In genomic region chr7:19664455-19664954, GRCm38 (mm10) we compare ENCODE assay signal across 9 mouse cellular contexts. TPM values are rescaled to one million over a fixed set of nuclear protein-coding genes. Genes with fewer than 3 reads are reported as not detected.
DNase-seq lines count a peak whose midpoint lies in the region; ATAC-seq and TF ChIP-seq lines count a peak whose summit lies in the region.
"Had no signal": no experiment of that assay in that cellular context is flagged by ENCODE, and none has a peak within 500 bp of the region (broad histone marks: within the 10 kb centered on the region; RNA-seq: fewer than 3 reads in every experiment).

No protein-coding gene starts in this region.

- H3K27me3 ChIP-seq in heart, embryonic 13.5 days (replicated peaks): no peaks in the 10 kb centered on the region
- H3K27me3 ChIP-seq in forebrain, embryonic 14.5 days (replicated peaks; ENCODE audit: control insufficient read depth, insufficient read depth, low read length): no peaks in the 10 kb centered on the region
- H3K27me3 ChIP-seq in liver, embryonic 15.5 days: no peaks in the 10 kb centered on the region

- peaks cover 39% of the 10 kb centered on the region for H3K4me1 ChIP-seq in heart, embryonic 13.5 days
- peaks cover 6 to 8% of the 10 kb centered on the region in 2 experiments; a peak in 3 of 4 replicates for H3K4me1 ChIP-seq in ES-E14 (ENCODE audit: control insufficient read depth in 2 of 2, insufficient read depth in 2 of 2, low read length in 2 of 2, poor library complexity in 1 of 2)
- peaks cover 12% of the 10 kb centered on the region for H3K4me1 ChIP-seq in forebrain, embryonic 14.5 days (ENCODE audit: control insufficient read depth, insufficient read depth, low read length)
- H3K4me1 ChIP-seq in liver, embryonic 15.5 days (replicated peaks): peaks cover 42% of the 10 kb centered on the region

- peak overlapping the region; percentile 100 for H3K4me3 ChIP-seq in heart, embryonic 13.5 days
- peak overlapping the region; percentile 86 to 97 for H3K4me3 ChIP-seq in ES-E14 (ENCODE audit: insufficient read depth in 1 of 2, low read depth in 1 of 2, low read length in 2 of 2, poor library complexity in 1 of 2, severe bottlenecking in 1 of 2)
- peak overlapping the region; percentile 100 for H3K4me3 ChIP-seq in forebrain, embryonic 14.5 days (ENCODE audit: low read depth, low read length)
- H3K4me3 ChIP-seq in liver, embryonic 15.5 days (replicated peaks): peak overlapping the region; percentile 83

- peaks cover 28% of the 10 kb centered on the region for H3K36me3 ChIP-seq in heart, embryonic 13.5 days
- H3K36me3 ChIP-seq in ES-E14 (ENCODE audit: control insufficient read depth, insufficient read depth, low read length, poor library complexity, severe bottlenecking): peaks cover 12% of the 10 kb centered on the region; the same call in 1 of the 2 replicates
- peaks cover 22% of the 10 kb centered on the region for H3K36me3 ChIP-seq in forebrain, embryonic 14.5 days (ENCODE audit: control insufficient read depth, insufficient read depth, low read length)
- peaks cover 20% of the 10 kb centered on the region for H3K36me3 ChIP-seq in liver, embryonic 15.5 days (replicated peaks)

- H3K9me3 ChIP-seq in heart, embryonic 13.5 days: no peaks in the 10 kb centered on the region
- no peaks in the 10 kb centered on the region for H3K9me3 ChIP-seq in ES-E14 (ENCODE audit: control insufficient read depth, insufficient read depth, low read depth, low read length)
- H3K9me3 ChIP-seq in forebrain, embryonic 14.5 days (replicated peaks; ENCODE audit: control insufficient read depth, low read length): no peaks in the 10 kb centered on the region
- H3K9me3 ChIP-seq in liver, embryonic 15.5 days (replicated peaks): no peaks in the 10 kb centered on the region

- H3K27ac ChIP-seq in heart, embryonic 13.5 days (replicated peaks): peak overlapping the region; percentile 94
- H3K27ac ChIP-seq in ES-E14 (ENCODE audit: insufficient read depth, low read depth, low read length, poor library complexity, severe bottlenecking): peak overlapping the region; percentile 48
- H3K27ac ChIP-seq in forebrain, embryonic 14.5 days (ENCODE audit: low read depth, low read length): peak overlapping the region; percentile 58; the same call in 1 of the 2 replicates
- peak overlapping the region; percentile 75 for H3K27ac ChIP-seq in liver, embryonic 15.5 days (replicated peaks)

- no peak for DNase-seq in heart, adult 11 months
- DNase-seq in ES-E14 (ENCODE audit: low read depth, low spot score): no peak
- DNase-seq in forebrain, embryonic 14.5 days (ENCODE audit: low spot score): no peak
- DNase-seq in Muller cell, postnatal 12 days (ENCODE audit: inconsistent ontology term): no peak
- no peak for DNase-seq in thymus, postnatal 0 days (ENCODE audit: low spot score)
- no peak for DNase-seq in right cerebral cortex, postnatal 36 days (ENCODE audit: low spot score in 2 of 2)

- WGBS in heart, embryonic 13.5 days: under 1% methylated on average over 37 of the region's 37 CpGs
- under 1% methylated on average over 37 of the region's 37 CpGs for WGBS in forebrain, embryonic 14.5 days
- under 1% methylated on average over 35 of the region's 37 CpGs for WGBS in liver, embryonic 15.5 days (ENCODE audit: insufficient replicate concordance)

- peak overlapping the region; percentile 99 for H3K9ac ChIP-seq in heart, embryonic 13.5 days
- H3K9ac ChIP-seq in ES-E14 (ENCODE audit: insufficient read depth, low read depth, low read length, poor library complexity, severe bottlenecking): peak overlapping the region; percentile 96
- H3K9ac ChIP-seq in forebrain, embryonic 14.5 days (ENCODE audit: low read length): peak overlapping the region; percentile 98
- H3K9ac ChIP-seq in liver, embryonic 15.5 days: peak overlapping the region; percentile 89

- peak overlapping the region; percentile 85 for H3K4me2 ChIP-seq in heart, embryonic 13.5 days
- peak overlapping the region; percentile 92 for H3K4me2 ChIP-seq in forebrain, embryonic 14.5 days (ENCODE audit: low read length)
- peak overlapping the region; percentile 83 for H3K4me2 ChIP-seq in liver, embryonic 15.5 days

- in situ Hi-C loops in ES-E14 (cut with MboI; ENCODE audit: low sequenced_read_pairs in 2 of 2, unreplicated experiment in 2 of 2): no loop called here

- peak; percentile 47 for ATAC-seq in heart, embryonic 13.5 days (ENCODE audit: extremely low read depth, insufficient number of reproducible peaks, low FRiP score, low TSS enrichment)
- peak; percentile 52; the same call in 1 of the 2 replicates for ATAC-seq in forebrain, embryonic 14.5 days
- ATAC-seq in liver, embryonic 15.5 days (ENCODE audit: insufficient read depth): peak; percentile 55

TF ChIP-seq in ES-E14, 5 proteins besides CTCF, POLR2A, EP300 and RAD21:
- TF ChIP-seq HCFC1 (IDR thresholded peaks at IDR 0.05; ENCODE audit: borderline replicate concordance, insufficient read depth, low read length) (no peak), ZNF384 (IDR thresholded peaks at IDR 0.05; ENCODE audit: low read depth, low read length) (no peak), ZC3H11A (IDR thresholded peaks at IDR 0.05; ENCODE audit: borderline replicate concordance, low read depth, low read length) (no peak), CHD2 (IDR thresholded peaks at IDR 0.05; ENCODE audit: low read depth, low read length) (no peak), MAFK (IDR thresholded peaks at IDR 0.05; ENCODE audit: insufficient read depth, low read depth, low read length) (no peak)

RNA-seq across cellular contexts. Expression of gene Clptm1, which starts 0.3 kb away (rescaled TPM):
- polyA plus RNA-seq in heart, embryonic 13.5 days (2015; fragmentation: Nextera tagmentation; extraction: Ambion mirVana): 74.5 and 74.6 TPM in 2 replicates
- 129 and 156 TPM in 2 replicates for total RNA-seq in ES-E14 (2012; rRNA removed)
- polyA plus RNA-seq in forebrain, embryonic 14.5 days (2014; fragmentation: Nextera tagmentation; extraction: Ambion mirVana): 86.4 and 94.9 TPM in 2 replicates
- 48.3 and 48.8 TPM in 2 replicates for polyA plus RNA-seq in liver, embryonic 15.5 days (2015; fragmentation: Nextera tagmentation; extraction: Ambion mirVana)
- 57.5 and 66.6 TPM in 2 replicates for polyA plus RNA-seq in thymus, postnatal 0 days (2015; fragmentation: Nextera tagmentation; extraction: Ambion mirVana)

RNA-seq across cellular contexts. Expression of gene Apoc2, which starts 13.2 kb away (rescaled TPM):
- polyA plus RNA-seq in heart, embryonic 13.5 days (2015; fragmentation: Nextera tagmentation; extraction: Ambion mirVana): 3.6 and 22.3 TPM in 2 replicates
- not detected in 2 replicates for total RNA-seq in ES-E14 (2012; rRNA removed)
- not detected in 2 replicates for polyA plus RNA-seq in forebrain, embryonic 14.5 days (2014; fragmentation: Nextera tagmentation; extraction: Ambion mirVana)
- 1,160 and 1,332 TPM in 2 replicates for polyA plus RNA-seq in liver, embryonic 15.5 days (2015; fragmentation: Nextera tagmentation; extraction: Ambion mirVana)
- 3.4 and 3.8 TPM in 2 replicates for polyA plus RNA-seq in thymus, postnatal 0 days (2015; fragmentation: Nextera tagmentation; extraction: Ambion mirVana)
- total RNA-seq: left cerebral cortex, adult 8-10 months had no signal

RNA-seq across cellular contexts. Expression of gene Gm44805, which starts 16.7 kb away (rescaled TPM):
- 2.9 TPM in 1 of 2 replicates, not detected in the other for polyA plus RNA-seq in heart, embryonic 13.5 days (2015; fragmentation: Nextera tagmentation; extraction: Ambion mirVana)
- total RNA-seq in ES-E14 (2012; rRNA removed): 0.48 TPM in 1 of 2 replicates, not detected in the other
- not detected in 2 replicates for polyA plus RNA-seq in forebrain, embryonic 14.5 days (2014; fragmentation: Nextera tagmentation; extraction: Ambion mirVana)
- polyA plus RNA-seq in liver, embryonic 15.5 days (2015; fragmentation: Nextera tagmentation; extraction: Ambion mirVana): 22.2 and 29.1 TPM in 2 replicates
- polyA plus RNA-seq in thymus, postnatal 0 days (2015; fragmentation: Nextera tagmentation; extraction: Ambion mirVana): 0.59 TPM in 1 of 2 replicates, not detected in the other
- total RNA-seq: left cerebral cortex, adult 8-10 months had no signal

RNA-seq across cellular contexts. Expression of gene Apoc4, which starts 16.8 kb away (rescaled TPM):
- 0.84 and 3.7 TPM in 2 replicates for polyA plus RNA-seq in heart, embryonic 13.5 days (2015; fragmentation: Nextera tagmentation; extraction: Ambion mirVana)
- 0.27 and 0.48 TPM in 2 replicates for total RNA-seq in ES-E14 (2012; rRNA removed)
- polyA plus RNA-seq in forebrain, embryonic 14.5 days (2014; fragmentation: Nextera tagmentation; extraction: Ambion mirVana): not detected in 2 replicates
- 273 and 372 TPM in 2 replicates for polyA plus RNA-seq in liver, embryonic 15.5 days (2015; fragmentation: Nextera tagmentation; extraction: Ambion mirVana)
- 0.29 and 0.75 TPM in 2 replicates for polyA plus RNA-seq in thymus, postnatal 0 days (2015; fragmentation: Nextera tagmentation; extraction: Ambion mirVana)

RNA-seq across cellular contexts. Expression of gene Apoc1, which starts 28.0 kb away (rescaled TPM):
- polyA plus RNA-seq in heart, embryonic 13.5 days (2015; fragmentation: Nextera tagmentation; extraction: Ambion mirVana): 8.8 and 13.9 TPM in 2 replicates
- total RNA-seq in ES-E14 (2012; rRNA removed): 72.3 and 106 TPM in 2 replicates
- 1.0 and 1.4 TPM in 2 replicates for polyA plus RNA-seq in forebrain, embryonic 14.5 days (2014; fragmentation: Nextera tagmentation; extraction: Ambion mirVana)
- 609 and 611 TPM in 2 replicates for polyA plus RNA-seq in liver, embryonic 15.5 days (2015; fragmentation: Nextera tagmentation; extraction: Ambion mirVana)
- polyA plus RNA-seq in thymus, postnatal 0 days (2015; fragmentation: Nextera tagmentation; extraction: Ambion mirVana): 21.1 and 21.3 TPM in 2 replicates

Comparison
In these comparisons a context has a peak if more than half of its experiments do, and no peak if none do; other contexts are left out.
1. RNA of gene Apoc2, which starts 13.2 kb away (polyA plus RNA-seq): 1,160 to 1,332 TPM in liver, embryonic 15.5 days; 3.6 to 22.3 TPM in heart, embryonic 13.5 days, 3.4 to 3.8 TPM in thymus, postnatal 0 days and not detected in forebrain, embryonic 14.5 days; every median in the first group is over 10 times any median in the second.
2. Peak in every context shown above with its lines, with median percentiles within 50 percentile points of each other: ATAC-seq, H3K27ac ChIP-seq, H3K4me2 ChIP-seq, H3K4me3 ChIP-seq and H3K9ac ChIP-seq.